Mouse (Mus musculus): Measurements from ENCODE around the gene Topaz1. TPM values are rescaled to one million over a fixed set of nuclear protein-coding genes. Genes with fewer than 3 reads are reported as not detected.
"Not testable (repeated sequence)": the region's sequence is repeated elsewhere in the genome, so short reads cannot be mapped to it uniquely, and the experiment has no call there.

Topaz1 gene
- total and polyA plus RNA-seq, 3 experiments: 0.11 TPM; not detected in 2

GRCm38 (mm10) chr9:122837216-122837615 lies 90.1 kb downstream of the Topaz1 start:
- TF ChIP-seq POLR2AphosphoS5 (IDR thresholded peaks at IDR 0.05; ENCODE audit: insufficient replicate concordance, low read depth, low read length) (no peak), GATA2 (IDR thresholded peaks at IDR 0.05; ENCODE audit: borderline replicate concordance, low read depth, low read length) (no peak), TAL1 (conservative IDR thresholded peaks at IDR 0.05; ENCODE audit: low read depth, low read length) (no peak), GATA1 (IDR thresholded peaks at IDR 0.05; ENCODE audit: borderline replicate concordance, low read length) (no peak), CTCF (IDR thresholded peaks at IDR 0.05; ENCODE audit: low read depth, low read length) (no peak)
- H3K36me3 ChIP-seq (replicated peaks): peaks cover 36% of the 10 kb centered on the region
- ATAC-seq (ENCODE audit: extremely low read depth, insufficient number of reproducible peaks, low FRiP score, poor library complexity, severe bottlenecking): no peak

GRCm38 (mm10) chr9:122837680-122838079 lies 90.5 kb downstream of the Topaz1 start:
- ATAC-seq (ENCODE audit: extremely low read depth, insufficient number of reproducible peaks, low FRiP score, poor library complexity, severe bottlenecking): no peak
- no peak for TF ChIP-seq POLR2AphosphoS5 (IDR thresholded peaks at IDR 0.05; ENCODE audit: insufficient replicate concordance, low read depth, low read length)
- TF ChIP-seq TAL1 (conservative IDR thresholded peaks at IDR 0.05; ENCODE audit: low read depth, low read length): no peak
- no peak for TF ChIP-seq GATA2 (IDR thresholded peaks at IDR 0.05; ENCODE audit: borderline replicate concordance, low read depth, low read length)
- no peak for TF ChIP-seq GATA1 (IDR thresholded peaks at IDR 0.05; ENCODE audit: borderline replicate concordance, low read length)
- TF ChIP-seq CTCF (IDR thresholded peaks at IDR 0.05; ENCODE audit: low read depth, low read length): no peak
- peaks cover 34% of the 10 kb centered on the region for H3K36me3 ChIP-seq (replicated peaks)
- no peak overlapping the region for H3K4me3 ChIP-seq (ENCODE audit: low read depth, low read length)
- H3K9me3 ChIP-seq (replicated peaks): no peaks in the 10 kb centered on the region
- no peak for DNase-seq (ENCODE audit: low spot score)
- peaks cover 2% of the 10 kb centered on the region; the same call in 1 of the 2 replicates for H3K27me3 ChIP-seq (ENCODE audit: insufficient read depth, low read length)
- H3K4me1 ChIP-seq (ENCODE audit: insufficient read depth, low read depth, low read length): no peaks in the 10 kb centered on the region

More at GRCm38 (mm10) chr9:122837216-122837615, 90.1 kb downstream of the Topaz1 start:
- Histone ChIP-seq H3K27me3 (ENCODE audit: insufficient read depth, low read length) (peaks cover 2% of the 10 kb centered on the region; the same call in 1 of the 2 replicates), H3K9me3 (replicated peaks) (no peaks in the 10 kb centered on the region), H3K4me1 (ENCODE audit: insufficient read depth, low read depth, low read length) (no peaks in the 10 kb centered on the region), H3K4me3 (ENCODE audit: low read depth, low read length) (no peak overlapping the region)
- no peak for DNase-seq (ENCODE audit: low spot score)

- H3K9me3 ChIP-seq (replicated peaks): no peaks in the 10 kb centered on the region
- no peak for DNase-seq (ENCODE audit: low spot score)
- H3K27me3 ChIP-seq (ENCODE audit: insufficient read depth, low read length): peaks cover 4% of the 10 kb centered on the region; the same call in 1 of the 2 replicates
- ATAC-seq (ENCODE audit: extremely low read depth, insufficient number of reproducible peaks, low FRiP score, poor library complexity, severe bottlenecking): no peak
- H3K4me3 ChIP-seq (ENCODE audit: low read depth, low read length): no peak within 1 kb of the TSS
- TF ChIP-seq GATA2 (IDR thresholded peaks at IDR 0.05; ENCODE audit: borderline replicate concordance, low read depth, low read length) (no peak), CTCF (IDR thresholded peaks at IDR 0.05; ENCODE audit: low read depth, low read length) (no peak), GATA1 (IDR thresholded peaks at IDR 0.05; ENCODE audit: borderline replicate concordance, low read length) (no peak), POLR2AphosphoS5 (IDR thresholded peaks at IDR 0.05; ENCODE audit: insufficient replicate concordance, low read depth, low read length) (no peak), TAL1 (conservative IDR thresholded peaks at IDR 0.05; ENCODE audit: low read depth, low read length) (no peak)
- no peaks in the 10 kb centered on the region for H3K4me1 ChIP-seq (ENCODE audit: insufficient read depth, low read depth, low read length)
- H3K36me3 ChIP-seq (replicated peaks): no peaks in the 10 kb centered on the region
Observed at GRCm38 (mm10) chr9:122843760-122844159, 96.6 kb downstream of the Topaz1 start, which contains the start of gene Gm35549. TSS of gene Gm35549 (minus strand) at chr9:122844035.

GRCm38 (mm10) chr9:122845621-122846020 lies 98.5 kb downstream of the Topaz1 start:
- ATAC-seq (ENCODE audit: extremely low read depth, insufficient number of reproducible peaks, low FRiP score, poor library complexity, severe bottlenecking) (no peak), DNase-seq (ENCODE audit: low spot score) (no peak)
- H3K36me3 ChIP-seq (replicated peaks): peaks cover 9% of the 10 kb centered on the region
- no peaks in the 10 kb centered on the region for H3K9me3 ChIP-seq (replicated peaks)
- no peak for TF ChIP-seq GATA1 (IDR thresholded peaks at IDR 0.05; ENCODE audit: borderline replicate concordance, low read length)
- TF ChIP-seq CTCF (IDR thresholded peaks at IDR 0.05; ENCODE audit: low read depth, low read length): no peak
- no peak for TF ChIP-seq POLR2AphosphoS5 (IDR thresholded peaks at IDR 0.05; ENCODE audit: insufficient replicate concordance, low read depth, low read length)
- TF ChIP-seq GATA2 (IDR thresholded peaks at IDR 0.05; ENCODE audit: borderline replicate concordance, low read depth, low read length): no peak
- no peak for TF ChIP-seq TAL1 (conservative IDR thresholded peaks at IDR 0.05; ENCODE audit: low read depth, low read length)
- peaks cover 4% of the 10 kb centered on the region; the same call in 1 of the 2 replicates for H3K27me3 ChIP-seq (ENCODE audit: insufficient read depth, low read length)
- H3K4me1 ChIP-seq (ENCODE audit: insufficient read depth, low read depth, low read length): no peaks in the 10 kb centered on the region
- no peak overlapping the region for H3K4me3 ChIP-seq (ENCODE audit: low read depth, low read length)

- DNase-seq (ENCODE audit: low spot score) (no peak), ATAC-seq (ENCODE audit: extremely low read depth, insufficient number of reproducible peaks, low FRiP score, poor library complexity, severe bottlenecking) (no peak)
- H3K27me3 ChIP-seq (ENCODE audit: insufficient read depth, low read length): peaks cover 2% of the 10 kb centered on the region; the same call in 1 of the 2 replicates
- peaks cover 13% of the 10 kb centered on the region for H3K36me3 ChIP-seq (replicated peaks)
- H3K4me3 ChIP-seq (ENCODE audit: low read depth, low read length): no peak overlapping the region
- no peak for TF ChIP-seq CTCF (IDR thresholded peaks at IDR 0.05; ENCODE audit: low read depth, low read length)
- TF ChIP-seq GATA2 (IDR thresholded peaks at IDR 0.05; ENCODE audit: borderline replicate concordance, low read depth, low read length): no peak
- TF ChIP-seq GATA1 (IDR thresholded peaks at IDR 0.05; ENCODE audit: borderline replicate concordance, low read length): no peak
- no peak for TF ChIP-seq TAL1 (conservative IDR thresholded peaks at IDR 0.05; ENCODE audit: low read depth, low read length)
- TF ChIP-seq POLR2AphosphoS5 (IDR thresholded peaks at IDR 0.05; ENCODE audit: insufficient replicate concordance, low read depth, low read length): no peak
- H3K9me3 ChIP-seq (replicated peaks): no peaks in the 10 kb centered on the region
- no peaks in the 10 kb centered on the region for H3K4me1 ChIP-seq (ENCODE audit: insufficient read depth, low read depth, low read length)
Observed at GRCm38 (mm10) chr9:122846156-122846555, 99.0 kb downstream of the Topaz1 start.

- not testable (repeated sequence) for H3K4me1 ChIP-seq (ENCODE audit: insufficient read depth, low read depth, low read length); DNase-seq (ENCODE audit: low spot score); H3K4me3 ChIP-seq (ENCODE audit: low read depth, low read length); H3K9me3 ChIP-seq (replicated peaks); ATAC-seq (ENCODE audit: extremely low read depth, insufficient number of reproducible peaks, low FRiP score, poor library complexity, severe bottlenecking); H3K27me3 ChIP-seq (ENCODE audit: insufficient read depth, low read length)
- H3K36me3 ChIP-seq (replicated peaks): peaks cover 30% of the 10 kb centered on the region
Observed at GRCm38 (mm10) chr9:122847811-122848311, 100.7 kb downstream of the Topaz1 start.

Other genes starting within 250 kb of the Topaz1 start
- gene Tcaim, start 58.2 kb downstream of the Topaz1 start, total RNA-seq (2014; fragmentation: Nextera tagmentation): 7.1 and 11.4 TPM in 2 replicates
- 4.8 and 7.2 TPM in 2 replicates for gene Tcaim, start 58.2 kb downstream of the Topaz1 start, total RNA-seq (2017)
- gene Tcaim, start 58.2 kb downstream of the Topaz1 start, polyA plus RNA-seq (2012): 0.53 and 0.95 TPM in 2 replicates
- gene Gm35549, start 96.7 kb downstream of the Topaz1 start, total RNA-seq (2014; fragmentation: Nextera tagmentation): not detected in 2 replicates
- gene Gm35549, start 96.7 kb downstream of the Topaz1 start, total RNA-seq (2017): not detected in 2 replicates
- gene Gm35549, start 96.7 kb downstream of the Topaz1 start, polyA plus RNA-seq (2012): not detected in 2 replicates
- 107 and 125 TPM in 2 replicates for gene Zfp445, start 118.7 kb downstream of the Topaz1 start, total RNA-seq (2014; fragmentation: Nextera tagmentation)
- 89.4 and 113 TPM in 2 replicates for gene Zfp445, start 118.7 kb downstream of the Topaz1 start, total RNA-seq (2017)
- 4.6 and 6.6 TPM in 2 replicates for gene Zfp445, start 118.7 kb downstream of the Topaz1 start, polyA plus RNA-seq (2012)
- not detected in 2 replicates for gene Zkscan7, start 138.3 kb downstream of the Topaz1 start, total RNA-seq (2014; fragmentation: Nextera tagmentation)
- gene Zkscan7, start 138.3 kb downstream of the Topaz1 start, total RNA-seq (2017): 0.12 and 0.22 TPM in 2 replicates
- not detected in 2 replicates for gene Zkscan7, start 138.3 kb downstream of the Topaz1 start, polyA plus RNA-seq (2012)
- gene Zfp105, start 175.7 kb downstream of the Topaz1 start, total RNA-seq (2014; fragmentation: Nextera tagmentation): 21.5 and 22.5 TPM in 2 replicates
- gene Zfp105, start 175.7 kb downstream of the Topaz1 start, total RNA-seq (2017): 8.4 and 10.1 TPM in 2 replicates
- 2.1 and 2.5 TPM in 2 replicates for gene Zfp105, start 175.7 kb downstream of the Topaz1 start, polyA plus RNA-seq (2012)
- 8.7 and 22.0 TPM in 2 replicates for gene 1110059G10Rik, start 203.7 kb downstream of the Topaz1 start, total RNA-seq (2014; fragmentation: Nextera tagmentation)
- 38.1 and 45.7 TPM in 2 replicates for gene 1110059G10Rik, start 203.7 kb downstream of the Topaz1 start, total RNA-seq (2017)
- 1.6 and 3.0 TPM in 2 replicates for gene 1110059G10Rik, start 203.7 kb downstream of the Topaz1 start, polyA plus RNA-seq (2012)
- gene Kif15, start 203.7 kb downstream of the Topaz1 start, total RNA-seq (2014; fragmentation: Nextera tagmentation): 255 and 272 TPM in 2 replicates
- 197 and 222 TPM in 2 replicates for gene Kif15, start 203.7 kb downstream of the Topaz1 start, total RNA-seq (2017)
- gene Kif15, start 203.7 kb downstream of the Topaz1 start, polyA plus RNA-seq (2012): 16.9 and 23.5 TPM in 2 replicates